Mouse (Mus musculus) kidney, embryonic 15.5 days (tissue): ENCODE results near the gene Ccdc124. TPM values are rescaled to one million over a fixed set of nuclear protein-coding genes. Genes with fewer than 3 reads are reported as not detected.
"Not testable (repeated sequence)": the region's sequence is repeated elsewhere in the genome, so short reads cannot be mapped to it uniquely, and the experiment has no call there.

Source experiments
- ATAC-seq: fragments of 200-750 bp; cut with Nextera tagmentation; replicated peaks from 2 replicates; pipeline ENCODE4 v1.8.0; 2017; ENCODE audit warnings: moderate TSS enrichment; ENCODE audit not compliant: low FRiP score
- H3K27ac ChIP-seq: fragments of 300-500 bp; sonication (generic); 2 replicates; pipeline ENCODE4 v1.5.1; 2015; ENCODE audit warnings: mild to moderate bottlenecking, inconsistent platforms
- H3K27me3 ChIP-seq: fragments of 300-500 bp; sonication (generic); 2 replicates; pipeline ENCODE4 v1.6.1; 2015; ENCODE audit warnings: inconsistent platforms
- H3K36me3 ChIP-seq: fragments of 300-500 bp; sonication (generic); 2 replicates; pipeline ENCODE4 v1.6.1; 2015; ENCODE audit warnings: inconsistent platforms
- H3K4me1 ChIP-seq: fragments of 300-500 bp; sonication (generic); 2 replicates; pipeline ENCODE4 v1.6.1; 2015; ENCODE audit warnings: inconsistent platforms
- H3K4me2 ChIP-seq: fragments of 300-500 bp; sonication (generic); 2 replicates; pipeline ENCODE4 v1.6.1; 2015; ENCODE audit warnings: moderate library complexity, mild to moderate bottlenecking, inconsistent platforms
- H3K4me3 ChIP-seq: fragments of 300-500 bp; sonication (generic); replicated peaks from 2 replicates; pipeline ENCODE4 v1.5.1; 2015; ENCODE audit warnings: mild to moderate bottlenecking, inconsistent platforms
- H3K9ac ChIP-seq: fragments of 300-500 bp; sonication (generic); 2 replicates; pipeline ENCODE4 v1.6.1; 2015; ENCODE audit warnings: mild to moderate bottlenecking, inconsistent platforms
- H3K9me3 ChIP-seq: fragments of 300-500 bp; sonication (generic); replicated peaks from 2 replicates; pipeline ENCODE4 v1.6.1; 2016; ENCODE audit warnings: inconsistent platforms
- WGBS: fragments of 180-500 bp; shearing (Covaris S2); methylation state at CpG from one replicate; pipeline ENCODE4 v1.1.7; 2015; ENCODE audit warnings: mixed read lengths; 5-methylcytosine and 5-hydroxymethylcytosine counted together
- polyA plus RNA-seq: library from polyadenylated mRNA; unstranded; fragments of >200 nt; fragmentation: Nextera tagmentation; extraction: Ambion mirVana; gene quantifications from 2 replicates; pipeline ENCODE4 v1.2.1, GENCODE M21; 2015

The Ccdc124 gene
- polyA plus RNA-seq, 1 experiment from 2014 or later = 123 TPM

DNA sequence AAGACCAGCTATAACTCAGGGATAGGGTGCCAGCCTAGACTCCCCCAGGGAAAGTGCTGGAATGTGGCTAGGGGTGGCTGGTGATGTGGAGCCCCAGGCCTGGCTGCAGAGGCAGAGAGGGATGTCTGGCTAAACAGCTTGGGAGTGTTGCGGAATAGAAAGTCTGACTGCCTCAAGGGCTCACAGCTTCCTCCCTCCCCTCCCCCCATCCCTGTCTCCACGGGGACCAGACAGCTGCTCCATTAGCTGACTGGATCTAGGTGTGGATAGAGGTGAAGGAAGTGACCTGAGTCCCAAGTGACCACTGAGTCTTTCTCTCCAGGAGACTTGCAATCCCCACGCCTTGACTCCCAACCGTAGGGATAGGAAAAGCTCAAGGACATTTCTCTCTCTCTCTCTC is 29.4 kb upstream of the Ccdc124 start:
- Histone ChIP-seq H3K9ac (no peak overlapping the region), H3K4me1 (peaks cover 25% of the 10 kb centered on the region), H3K27ac (no peak overlapping the region), H3K36me3 (no peaks in the 10 kb centered on the region), H3K4me3 (no peak overlapping the region), H3K9me3 (no peaks in the 10 kb centered on the region), H3K4me2 (no peak overlapping the region), H3K27me3 (peaks cover 11% of the 10 kb centered on the region)
- WGBS = 47% methylated on average over 4 of the region's 4 CpGs
- no peak for ATAC-seq

DNA sequence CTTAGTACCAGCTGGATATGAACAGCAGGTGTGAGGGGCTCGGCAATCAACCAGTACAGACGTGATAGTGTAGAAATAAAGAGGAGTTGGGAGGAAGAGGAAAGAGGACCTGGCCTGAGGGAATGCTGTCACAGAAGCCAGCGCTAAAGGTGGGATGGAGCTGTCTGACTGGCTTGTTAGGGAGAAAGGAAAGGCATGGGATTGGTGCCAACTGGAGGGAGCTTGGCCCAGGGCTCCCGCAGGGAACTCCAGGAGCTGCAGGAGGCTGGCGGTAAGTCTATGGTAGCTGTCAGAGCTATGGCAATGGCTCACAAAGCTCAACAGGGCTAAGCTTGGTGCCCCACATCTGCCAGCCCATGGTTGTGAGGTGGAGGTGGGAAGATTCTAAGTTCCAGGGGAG is 28.5 kb upstream of the Ccdc124 start:
- H3K9ac ChIP-seq = no peak overlapping the region
- peaks cover 25% of the 10 kb centered on the region for H3K4me1 ChIP-seq
- H3K4me3 ChIP-seq = no peak overlapping the region

GRCm38 (mm10) chr8:70900872-70901387 is 27.2 kb upstream of the Ccdc124 start:
- Histone ChIP-seq H3K36me3 (peaks cover 3% of the 10 kb centered on the region; the same call in 1 of the 2 replicates), H3K4me3 (no peak overlapping the region), H3K9ac (no peak overlapping the region), H3K27ac (no peak overlapping the region), H3K9me3 (no peaks in the 10 kb centered on the region), H3K4me1 (peaks cover 22% of the 10 kb centered on the region), H3K27me3 (peaks cover 11% of the 10 kb centered on the region), H3K4me2 (no peak overlapping the region)
- ATAC-seq = no peak
- 72% methylated on average over 2 of the region's 2 CpGs for WGBS

More for the DNA sequence above, 28.5 kb upstream of the Ccdc124 start:
- no peak overlapping the region for H3K4me2 ChIP-seq
- no peaks in the 10 kb centered on the region for H3K9me3 ChIP-seq
- 27% methylated on average over 5 of the region's 5 CpGs for WGBS
- ATAC-seq = no peak
- no peaks in the 10 kb centered on the region for H3K36me3 ChIP-seq
- H3K27me3 ChIP-seq = peaks cover 11% of the 10 kb centered on the region
- no peak overlapping the region for H3K27ac ChIP-seq

- Histone ChIP-seq H3K4me3 (no peak overlapping the region), H3K9ac (no peak overlapping the region), H3K4me2 (no peak overlapping the region), H3K4me1 (peaks cover 23% of the 10 kb centered on the region), H3K36me3 (peaks cover 20% of the 10 kb centered on the region), H3K27ac (no peak overlapping the region), H3K9me3 (no peaks in the 10 kb centered on the region), H3K27me3 (peaks cover 11% of the 10 kb centered on the region)
- 83% methylated on average over 2 of the region's 2 CpGs for WGBS
- ATAC-seq = no peak
These were observed 25.5 kb upstream of the Ccdc124 start for GRCm38 (mm10) chr8:70899226-70899625.

DNA sequence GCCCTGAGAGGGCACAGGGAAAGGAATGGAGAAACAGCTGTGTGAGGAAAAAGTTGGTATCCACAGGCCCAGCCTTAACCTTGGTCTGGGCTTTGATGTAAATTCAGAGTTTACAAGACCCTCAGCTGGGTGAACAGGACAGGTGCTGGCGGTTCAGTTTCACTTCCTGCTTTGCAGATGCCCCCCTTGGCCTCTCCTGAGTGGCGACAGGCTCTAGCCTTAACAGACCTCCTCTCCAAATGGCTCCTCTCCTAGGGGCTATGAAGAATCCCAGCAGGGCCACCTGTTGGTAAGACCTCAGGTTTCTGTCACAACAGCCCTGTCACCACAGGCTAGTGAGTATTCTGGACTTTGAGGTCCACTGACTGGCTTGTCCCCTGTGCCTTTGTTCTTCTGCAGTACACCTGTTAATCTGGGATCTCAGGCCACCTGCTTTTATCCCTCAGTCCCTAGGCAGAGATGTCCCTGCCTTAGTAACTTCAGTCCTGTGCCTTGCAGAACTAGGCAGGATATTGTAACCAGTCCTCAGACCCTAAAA is 25.0 kb upstream of the Ccdc124 start:
- H3K9ac ChIP-seq = no peak overlapping the region
- H3K4me2 ChIP-seq = peak overlapping the region; percentile 70; the same call in 1 of the 2 replicates
- peak overlapping the region; percentile 65; the same call in 1 of the 2 replicates for H3K4me3 ChIP-seq
- peaks cover 23% of the 10 kb centered on the region for H3K4me1 ChIP-seq
- no peak for ATAC-seq
- no peak overlapping the region for H3K27ac ChIP-seq
- 42% methylated on average over 2 of the region's 2 CpGs for WGBS
- H3K36me3 ChIP-seq = peaks cover 25% of the 10 kb centered on the region
- H3K27me3 ChIP-seq = peaks cover 11% of the 10 kb centered on the region
- H3K9me3 ChIP-seq = no peaks in the 10 kb centered on the region

DNA sequence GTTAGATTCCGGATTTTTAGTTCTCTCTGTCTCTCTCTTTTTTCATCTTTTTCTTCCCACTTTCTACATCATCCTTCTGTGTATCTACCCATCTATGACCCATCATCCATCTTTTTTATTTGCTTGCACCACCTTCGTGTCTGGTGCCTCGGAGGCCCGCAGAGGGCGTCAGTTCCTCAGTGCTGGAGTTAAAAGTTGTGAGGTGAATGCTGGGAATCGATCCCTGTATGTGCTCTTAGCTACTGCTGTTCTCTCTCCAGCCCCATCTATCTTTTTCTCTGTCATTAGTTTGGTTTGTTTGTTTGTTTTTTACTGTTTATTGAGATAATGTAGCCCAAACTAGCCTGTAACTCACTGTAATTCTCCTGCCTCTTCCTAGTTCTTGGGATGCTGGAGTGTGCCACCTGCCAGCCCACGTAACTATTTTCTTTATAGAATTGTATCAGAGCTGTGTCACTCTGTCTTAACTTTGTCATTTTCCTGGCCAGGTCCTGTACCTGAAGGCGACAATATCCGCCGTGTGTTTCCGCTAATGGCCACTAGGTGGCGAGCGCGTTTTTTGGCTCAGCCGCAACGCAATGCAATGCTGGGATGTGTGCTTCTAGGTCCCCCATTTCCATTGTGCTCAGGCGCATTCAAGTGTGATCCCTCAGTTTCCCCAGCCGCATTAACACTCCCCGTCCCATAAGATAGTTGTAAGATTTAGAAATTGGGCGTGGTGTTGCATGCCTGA is 24.1 kb upstream of the Ccdc124 start:
- Histone ChIP-seq H3K4me1 (peaks cover 30% of the 10 kb centered on the region), H3K27ac (peak overlapping the region; percentile 91), H3K9me3 (no peaks in the 10 kb centered on the region), H3K27me3 (peaks cover 17% of the 10 kb centered on the region), H3K9ac (peak overlapping the region; percentile 75), H3K4me3 (peak overlapping the region; percentile 65), H3K4me2 (peak overlapping the region; percentile 70), H3K36me3 (peaks cover 31% of the 10 kb centered on the region)
- WGBS = under 1% methylated on average over 20 of the region's 20 CpGs
- ATAC-seq = peak; percentile 23

DNA sequence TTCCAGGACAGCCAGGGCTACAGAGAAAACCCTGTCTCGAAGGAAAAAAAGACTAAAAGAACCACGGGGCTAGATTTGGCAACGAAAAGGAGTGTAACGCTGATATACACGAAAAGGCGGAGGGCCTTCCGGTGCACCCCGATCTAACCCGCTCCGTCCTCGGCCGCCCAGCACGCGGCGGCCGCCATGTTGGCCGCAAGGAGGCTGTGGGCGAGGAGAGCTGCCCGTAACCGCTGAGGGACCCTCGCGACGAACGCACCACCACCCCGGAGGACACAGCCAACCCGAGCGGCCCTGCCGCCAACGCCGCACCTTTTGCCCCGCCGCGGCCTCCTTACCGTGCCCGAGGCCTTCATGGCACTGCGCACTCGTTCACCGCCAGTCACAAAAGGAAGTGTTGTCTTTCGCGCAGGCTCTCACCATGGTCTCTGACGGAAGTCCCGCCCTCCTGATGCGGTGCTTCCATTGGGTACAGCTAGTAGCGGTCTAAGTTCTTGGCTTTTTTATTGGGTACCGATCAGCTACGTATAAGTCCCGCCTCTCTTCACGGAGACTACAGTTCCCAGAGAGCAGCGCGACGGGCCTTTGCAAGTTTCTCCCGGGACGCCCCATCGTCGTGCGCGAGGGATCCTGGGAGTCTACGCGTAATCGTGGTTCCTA is 23.4 kb upstream of the Ccdc124 start, which contains the start of gene Rpl18a:
Gene Rpl18a, minus strand, starts transcription at position 392 of the 660 bp plus-strand sequence.
- H3K9ac ChIP-seq = peak within 1 kb of the TSS; percentile 79
- H3K27ac ChIP-seq = peak within 1 kb of the TSS; percentile 91
- peak; percentile 97 for ATAC-seq
- peaks cover 37% of the 10 kb centered on the region for H3K4me1 ChIP-seq
- peaks cover 31% of the 10 kb centered on the region for H3K36me3 ChIP-seq
- H3K27me3 ChIP-seq = peaks cover 23% of the 10 kb centered on the region
- WGBS = under 1% methylated on average over 60 of the region's 60 CpGs
- H3K4me2 ChIP-seq = peak within 1 kb of the TSS; percentile 92
- H3K9me3 ChIP-seq = no peaks in the 10 kb centered on the region
- peak within 1 kb of the TSS; percentile 65 for H3K4me3 ChIP-seq

- Histone ChIP-seq H3K9ac (peak overlapping the region; percentile 79), H3K4me3 (peak overlapping the region; percentile 65), H3K27ac (peak overlapping the region; percentile 61), H3K9me3 (no peaks in the 10 kb centered on the region), H3K4me2 (peak overlapping the region; percentile 92), H3K36me3 (peaks cover 31% of the 10 kb centered on the region), H3K4me1 (peaks cover 43% of the 10 kb centered on the region), H3K27me3 (peaks cover 26% of the 10 kb centered on the region)
- 2% methylated on average over 25 of the region's 25 CpGs for WGBS
- no peak for ATAC-seq
These were observed 22.7 kb upstream of the Ccdc124 start for GRCm38 (mm10) chr8:70896316-70897020.

DNA sequence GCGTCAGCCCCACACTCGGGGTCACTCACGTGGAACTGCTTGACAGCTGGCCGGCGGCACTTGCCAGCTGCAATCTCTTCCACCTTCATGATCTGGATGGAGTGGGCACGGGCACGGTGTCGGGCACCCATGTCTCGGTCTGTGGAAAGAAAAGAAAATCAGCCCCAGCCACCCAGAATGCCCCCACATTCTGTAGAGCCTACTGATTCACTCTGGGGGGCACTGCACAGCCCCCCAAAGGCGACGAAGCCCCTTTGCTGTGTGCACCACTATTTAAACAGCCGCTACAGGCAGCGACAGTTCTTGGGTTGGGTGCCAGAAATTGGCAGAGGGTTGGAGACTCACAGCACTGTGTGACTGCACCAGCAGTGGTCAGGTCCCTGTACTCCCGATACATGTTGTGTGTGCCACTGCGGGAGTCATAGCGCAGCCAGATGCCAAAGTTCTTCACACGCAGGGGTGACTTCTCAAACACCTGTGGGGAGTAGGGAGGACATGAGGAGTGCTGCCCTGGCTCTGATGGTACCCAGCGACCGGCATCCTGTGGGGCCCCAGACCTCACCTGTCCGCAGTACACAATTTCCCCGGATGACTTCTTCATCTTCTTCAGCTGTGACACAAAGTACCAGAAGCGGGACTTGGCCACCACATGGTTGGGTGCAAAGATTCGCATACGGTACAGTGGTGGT is 22.0 kb upstream of the Ccdc124 start:
- Histone ChIP-seq H3K27me3 (peaks cover 34% of the 10 kb centered on the region), H3K4me2 (peak overlapping the region; percentile 92), H3K4me1 (peaks cover 48% of the 10 kb centered on the region), H3K9ac (peak overlapping the region; percentile 79), H3K4me3 (peak overlapping the region; percentile 65), H3K36me3 (peaks cover 31% of the 10 kb centered on the region)
- 62% methylated on average over 24 of the region's 24 CpGs for WGBS
- not testable (repeated sequence) for H3K9me3 ChIP-seq, H3K27ac ChIP-seq, ATAC-seq

GRCm38 (mm10) chr8:70894771-70895545 is 21.2 kb upstream of the Ccdc124 start:
- no peak for ATAC-seq
- Histone ChIP-seq H3K4me3 (no peak overlapping the region; the same call in 1 of the 2 replicates), H3K9ac (0 out of 2 replicates have a peak overlapping the region, but pooled peaks have one; percentile 79), H3K27me3 (peaks cover 41% of the 10 kb centered on the region), H3K27ac (no peak overlapping the region), H3K4me2 (no peak overlapping the region; the same call in 1 of the 2 replicates), H3K9me3 (no peaks in the 10 kb centered on the region), H3K4me1 (peaks cover 48% of the 10 kb centered on the region), H3K36me3 (peaks cover 31% of the 10 kb centered on the region)
- WGBS = 78% methylated on average over 8 of the region's 8 CpGs
